Mouse (Mus musculus) neural tube, embryonic 14.5 days (tissue): ENCODE measurements at regions not wholly inside any gene's neighbourhood (a gene's known extent, or its start where the extent isn't known, plus 50 kb on each side); places are given as distances from the start of the nearest gene placed in this dataset.

Experiments used
- ATAC-seq: fragments of 200-750 bp; cut with Nextera tagmentation; 2 replicates; pipeline ENCODE4 v1.8.0; 2017; ENCODE audit warnings: low read depth, mild to moderate bottlenecking, moderate TSS enrichment, moderate library complexity
- H3K27ac ChIP-seq: fragments of 300-500 bp; sonication (generic); 2 replicates; pipeline ENCODE4 v1.5.1; 2014; ENCODE audit warnings: low read depth, mild to moderate bottlenecking, control low read depth, low read length, moderate library complexity, mixed read lengths
- H3K27me3 ChIP-seq: fragments of 300-500 bp; sonication (generic); 2 replicates; pipeline ENCODE4 v1.6.1; 2014; ENCODE audit warnings: low read length; ENCODE audit not compliant: control insufficient read depth, insufficient read depth
- H3K36me3 ChIP-seq: fragments of 300-500 bp; sonication (generic); 2 replicates; pipeline ENCODE4 v1.6.1; 2014; ENCODE audit warnings: low read length, mixed read lengths; ENCODE audit not compliant: control insufficient read depth, insufficient read depth
- H3K4me1 ChIP-seq: fragments of 300-500 bp; sonication (generic); 2 replicates; pipeline ENCODE4 v1.6.1; 2014; ENCODE audit warnings: low read length; ENCODE audit not compliant: control insufficient read depth, insufficient read depth
- H3K4me2 ChIP-seq: fragments of 300-500 bp; sonication (generic); 2 replicates; pipeline ENCODE4 v1.6.1; 2014; ENCODE audit warnings: mild to moderate bottlenecking, low read depth, low read length, control low read depth
- H3K4me3 ChIP-seq: fragments of 300-500 bp; sonication (generic); 2 replicates; pipeline ENCODE4 v1.5.1; 2014; ENCODE audit warnings: low read depth, low read length, control low read depth, mixed read lengths
- H3K9ac ChIP-seq: fragments of 300-500 bp; sonication (generic); replicated peaks from 2 replicates; pipeline ENCODE4 v1.6.1; 2014; ENCODE audit warnings: low read depth, mild to moderate bottlenecking, control low read depth, low read length, mixed read lengths
- H3K9me3 ChIP-seq: fragments of 300-500 bp; sonication (generic); 2 replicates; pipeline ENCODE4 v1.6.1; 2016; ENCODE audit warnings: low read length; ENCODE audit not compliant: control insufficient read depth
- WGBS: fragments of 180-500 bp; shearing (Covaris S2); extraction: QIAGEN DNeasy Blood & Tissue Kit; methylation state at CpG from one replicate; pipeline ENCODE4 v1.1.7; 2014; 5-methylcytosine and 5-hydroxymethylcytosine counted together

DNA sequence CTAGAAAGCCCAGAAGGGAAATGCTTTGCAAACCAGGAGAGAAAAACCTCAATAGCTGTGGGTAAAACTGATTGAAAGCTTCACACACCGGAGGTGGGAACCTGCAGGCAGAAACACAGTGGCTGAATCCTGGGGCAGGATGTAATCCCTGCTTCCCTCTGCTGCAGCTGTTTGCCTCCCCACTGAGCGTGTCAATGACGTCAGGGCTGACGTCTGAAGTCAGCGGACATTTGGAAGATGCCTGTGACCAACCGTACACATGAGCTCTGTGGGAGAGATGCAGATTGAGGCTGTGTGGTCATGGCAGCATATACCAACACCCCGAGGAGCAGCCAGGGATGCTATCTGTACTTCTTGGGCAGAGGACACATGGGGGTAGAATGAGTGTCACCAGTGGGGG lies 151.5 kb upstream of the Atp6ap2 start:
- Histone ChIP-seq H3K9me3 (no peaks in the 10 kb centered on the region), H3K4me3 (no peak overlapping the region), H3K4me2 (no peak overlapping the region), H3K4me1 (no peaks in the 10 kb centered on the region), H3K9ac (no peak overlapping the region), H3K27ac (no peak overlapping the region), H3K27me3 (no peaks in the 10 kb centered on the region), H3K36me3 (no peaks in the 10 kb centered on the region)
- ATAC-seq = no peak
- 44% methylated on average over 7 of the region's 7 CpGs for WGBS

DNA sequence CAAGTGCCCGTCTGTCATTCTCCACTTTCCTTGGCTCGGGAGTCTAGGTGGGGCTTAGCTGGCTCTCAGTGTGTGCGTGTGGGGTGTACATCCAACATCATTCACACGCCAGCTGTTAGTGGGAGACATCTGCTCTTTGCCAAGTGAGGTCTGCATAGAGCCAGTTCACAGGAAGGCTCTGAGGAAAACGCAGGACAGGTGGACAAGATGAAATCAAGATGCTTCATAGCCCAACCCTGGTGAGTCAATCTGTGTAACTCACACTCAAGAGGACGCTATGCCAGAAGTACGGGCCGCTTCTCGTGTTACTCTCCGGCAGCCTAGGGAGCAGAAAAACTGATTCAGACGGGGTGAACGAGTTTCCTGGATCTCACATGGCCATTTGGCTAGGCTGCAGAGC lies 148.2 kb upstream of the Atp6ap2 start:
- Histone ChIP-seq H3K4me2 (no peak overlapping the region), H3K4me1 (no peaks in the 10 kb centered on the region), H3K27me3 (no peaks in the 10 kb centered on the region), H3K9me3 (no peaks in the 10 kb centered on the region), H3K27ac (no peak overlapping the region), H3K36me3 (no peaks in the 10 kb centered on the region), H3K4me3 (no peak overlapping the region), H3K9ac (no peak overlapping the region)
- no peak for ATAC-seq
- WGBS = 79% methylated on average over 12 of the region's 12 CpGs

DNA sequence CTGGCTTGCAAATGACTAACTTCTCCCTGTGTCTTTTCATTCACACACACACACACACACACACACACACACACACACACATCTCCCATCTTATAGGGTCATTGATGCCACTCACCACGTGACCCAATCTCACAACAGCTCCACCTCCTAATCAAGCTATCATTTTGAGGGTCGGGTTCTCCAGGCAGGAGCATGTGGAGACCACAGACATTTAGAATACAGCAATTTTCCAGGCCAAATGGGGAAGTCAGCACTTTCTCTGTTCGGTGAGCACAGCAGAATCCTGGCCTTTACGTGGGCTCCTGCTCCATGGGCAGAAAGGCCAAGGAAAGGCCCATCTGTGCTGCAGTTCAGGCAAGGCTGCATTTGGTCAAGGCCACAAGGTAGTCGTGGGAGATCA lies 143.8 kb upstream of the Atp6ap2 start:
- Histone ChIP-seq H3K4me1 (no peaks in the 10 kb centered on the region), H3K36me3 (no peaks in the 10 kb centered on the region)
- no peak for ATAC-seq

DNA sequence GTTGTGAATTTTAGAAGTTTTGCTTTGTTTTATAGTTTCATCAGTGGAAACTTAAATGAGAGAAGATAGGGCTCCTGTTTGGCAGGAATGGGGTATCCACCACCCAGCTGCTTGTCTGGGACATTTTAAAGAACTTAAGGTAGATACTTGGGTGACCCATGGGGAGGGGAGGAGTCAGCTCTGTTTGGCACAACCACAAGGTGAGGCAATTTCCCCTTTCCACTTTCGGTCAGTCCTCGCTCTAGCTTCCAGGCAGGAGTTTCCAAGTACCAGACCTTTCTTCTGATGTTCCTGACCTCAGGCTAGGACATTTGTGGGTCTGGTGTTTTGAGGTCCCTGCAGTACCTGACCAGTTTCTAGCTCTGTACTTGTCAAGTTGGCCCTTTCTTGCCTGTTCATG lies 142.5 kb upstream of the Atp6ap2 start:
- no peaks in the 10 kb centered on the region for H3K27me3 ChIP-seq
- ATAC-seq = no peak
- no peak overlapping the region for H3K9ac ChIP-seq
- no peaks in the 10 kb centered on the region for H3K36me3 ChIP-seq
- H3K4me3 ChIP-seq = no peak overlapping the region
- no peaks in the 10 kb centered on the region for H3K4me1 ChIP-seq
- 87% methylated on average over 2 of the region's 2 CpGs for WGBS
- no peak overlapping the region for H3K27ac ChIP-seq
- H3K4me2 ChIP-seq = no peak overlapping the region
- H3K9me3 ChIP-seq = no peaks in the 10 kb centered on the region

More for the DNA sequence above, 143.8 kb upstream of the Atp6ap2 start:
- Histone ChIP-seq H3K27me3 (no peaks in the 10 kb centered on the region), H3K4me2 (no peak overlapping the region), H3K4me3 (no peak overlapping the region), H3K9me3 (no peaks in the 10 kb centered on the region), H3K27ac (no peak overlapping the region), H3K9ac (no peak overlapping the region)
- 78% methylated on average over 5 of the region's 5 CpGs for whole genome bisulfite sequencing

DNA sequence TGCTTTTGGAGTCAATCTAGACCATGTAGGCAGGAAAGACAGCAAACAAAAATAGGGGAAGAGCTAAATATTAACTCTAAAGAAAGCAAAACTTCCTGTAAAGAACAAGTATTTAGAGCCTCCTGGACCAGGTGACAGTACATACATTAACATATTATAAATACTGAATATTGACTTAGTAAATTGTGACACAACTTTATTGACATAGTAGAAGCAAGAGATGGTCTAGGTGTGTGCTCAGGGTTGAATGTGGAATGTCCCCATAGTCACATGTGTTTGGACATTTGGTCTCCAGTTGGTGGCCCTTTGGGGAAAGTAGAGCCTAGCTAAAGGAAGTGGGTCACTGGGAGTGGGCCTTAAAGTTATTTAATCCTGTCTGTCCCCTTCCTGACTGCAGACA lies 139.6 kb upstream of the Atp6ap2 start:
- ATAC-seq = no peak
- Histone ChIP-seq H3K9me3 (no peaks in the 10 kb centered on the region), H3K4me1 (no peaks in the 10 kb centered on the region), H3K9ac (no peak overlapping the region), H3K27me3 (no peaks in the 10 kb centered on the region), H3K4me3 (no peak overlapping the region), H3K27ac (no peak overlapping the region), H3K4me2 (no peak overlapping the region), H3K36me3 (no peaks in the 10 kb centered on the region)

DNA sequence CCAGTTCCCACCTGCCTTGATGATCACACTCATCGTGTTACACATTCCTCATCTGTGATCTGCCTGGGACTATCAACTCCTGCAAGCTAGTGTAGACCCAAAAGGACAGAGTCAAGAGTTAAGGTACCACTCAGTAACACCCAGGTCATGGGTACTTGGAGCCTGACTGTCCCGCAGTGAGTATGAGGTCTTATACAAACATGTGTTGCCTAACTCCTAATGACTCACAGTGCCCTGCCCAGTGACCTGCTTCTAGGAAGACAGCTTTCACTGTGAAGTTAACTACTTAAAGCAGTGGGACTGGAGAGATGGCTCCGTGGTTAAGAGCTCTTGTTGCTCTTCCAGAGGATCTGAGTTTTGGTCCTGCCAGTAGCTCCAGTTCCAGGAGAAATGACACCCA lies 137.9 kb upstream of the Atp6ap2 start:
- Histone ChIP-seq H3K27ac (no peak overlapping the region), H3K9me3 (no peaks in the 10 kb centered on the region), H3K27me3 (no peaks in the 10 kb centered on the region), H3K36me3 (no peaks in the 10 kb centered on the region), H3K4me1 (no peaks in the 10 kb centered on the region), H3K4me3 (no peak overlapping the region), H3K4me2 (no peak overlapping the region), H3K9ac (no peak overlapping the region)
- no peak for ATAC-seq
- 79% methylated on average over 3 of the region's 3 CpGs for WGBS

DNA sequence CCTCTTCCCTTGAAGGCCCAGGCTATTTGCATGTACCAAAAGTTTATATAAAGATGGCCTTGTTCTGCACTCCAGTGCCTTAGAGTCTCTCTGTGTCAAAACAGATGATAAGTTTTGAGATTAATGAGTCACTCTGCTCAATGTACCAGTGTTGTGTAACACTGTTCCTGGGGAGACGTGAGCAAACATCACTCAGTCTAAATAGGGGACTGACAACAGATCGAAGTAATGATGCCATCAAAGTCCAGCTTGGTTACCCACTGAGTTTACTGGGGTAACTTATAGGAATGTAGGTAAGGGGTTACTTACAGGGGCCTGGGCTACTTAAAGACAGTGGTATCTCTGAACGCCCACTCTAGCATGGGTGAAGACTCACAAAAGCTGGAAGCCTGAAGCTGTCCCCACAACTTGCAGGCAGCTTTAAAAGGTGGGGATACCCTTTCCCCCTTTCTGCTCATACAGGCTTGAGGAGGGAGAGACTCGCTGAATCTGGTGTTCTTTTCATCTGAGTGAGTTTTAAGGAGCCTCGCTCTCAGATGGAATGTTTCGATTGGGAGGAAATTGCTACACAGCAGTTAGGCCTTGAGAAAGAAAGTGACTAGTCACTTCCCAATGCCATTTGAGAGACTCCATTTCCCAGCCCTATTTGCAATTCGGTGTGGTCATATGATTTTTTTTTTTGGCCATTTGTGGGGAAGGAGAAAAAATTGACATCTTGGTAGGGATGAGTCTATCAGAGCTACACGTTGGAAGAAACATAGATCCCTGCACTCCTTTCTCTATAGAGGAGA lies 134.4 kb upstream of the Atp6ap2 start:
- no peaks in the 10 kb centered on the region for H3K9me3 ChIP-seq
- H3K27ac ChIP-seq = no peak overlapping the region
- H3K27me3 ChIP-seq = no peaks in the 10 kb centered on the region
- H3K4me1 ChIP-seq = no peaks in the 10 kb centered on the region
- no peak for ATAC-seq
- no peaks in the 10 kb centered on the region for H3K36me3 ChIP-seq
- H3K9ac ChIP-seq = no peak overlapping the region
- WGBS = 90% methylated on average over 8 of the region's 8 CpGs
- H3K4me2 ChIP-seq = no peak overlapping the region
- no peak overlapping the region for H3K4me3 ChIP-seq

DNA sequence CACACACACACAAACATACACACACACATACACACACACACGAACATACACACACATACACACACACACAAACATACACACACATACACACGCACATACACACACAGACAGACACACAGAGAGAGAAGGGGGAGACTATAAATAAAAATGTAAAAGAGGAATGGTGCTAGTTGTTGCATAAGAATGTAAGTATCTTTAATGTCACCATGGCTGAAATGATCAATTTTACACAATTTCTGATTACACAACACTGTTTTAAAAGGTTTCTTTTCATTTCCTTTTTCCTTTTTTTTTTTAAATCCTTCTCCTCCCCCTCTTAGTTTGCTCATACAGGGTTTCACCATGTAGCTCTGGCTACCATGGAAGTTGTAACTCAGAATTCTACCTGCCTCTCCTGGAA lies 125.9 kb upstream of the Atp6ap2 start:
- no peak overlapping the region for H3K9ac ChIP-seq
- no peaks in the 10 kb centered on the region for H3K27me3 ChIP-seq
- H3K9me3 ChIP-seq = no peaks in the 10 kb centered on the region
- no peak for ATAC-seq
- 93% methylated on average over 2 of the region's 2 CpGs for WGBS
- no peaks in the 10 kb centered on the region for H3K4me1 ChIP-seq
- H3K4me3 ChIP-seq = no peak overlapping the region
- no peak overlapping the region for H3K4me2 ChIP-seq
- H3K36me3 ChIP-seq = no peaks in the 10 kb centered on the region
- H3K27ac ChIP-seq = no peak overlapping the region

DNA sequence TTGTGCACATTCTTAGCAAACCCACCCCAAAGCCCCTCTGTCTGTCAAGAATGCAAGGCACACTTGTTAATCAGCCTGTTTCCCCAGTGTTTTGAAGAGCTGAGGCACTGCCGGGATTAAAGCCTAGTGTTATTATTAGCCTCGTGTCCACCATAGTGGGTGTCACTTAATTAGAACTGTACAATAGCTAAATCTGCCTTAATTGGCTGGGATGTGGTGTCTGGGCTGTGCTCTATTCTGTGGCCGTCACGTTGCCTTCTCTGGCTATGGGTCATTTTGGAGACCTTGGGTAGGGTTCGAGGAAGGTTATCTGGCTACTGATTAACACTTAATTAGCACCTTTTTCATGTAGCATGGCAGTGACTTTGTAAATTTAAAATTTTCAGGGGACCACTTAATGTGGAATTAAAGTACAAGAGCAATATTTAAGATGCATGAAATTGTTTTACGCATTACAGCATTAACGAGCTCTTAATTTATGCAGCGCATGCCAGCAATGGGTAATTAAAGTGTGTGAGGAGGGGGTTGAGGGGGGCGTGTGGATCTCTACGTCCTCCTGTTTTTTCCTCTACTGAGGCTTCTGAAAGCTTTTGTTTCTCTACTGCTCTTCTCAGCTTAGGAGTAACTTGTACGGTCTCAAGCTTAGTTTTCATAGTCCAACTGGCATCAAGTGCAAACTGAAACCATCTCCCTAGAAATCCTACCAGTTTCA lies 124.5 kb upstream of the Atp6ap2 start:
- Histone ChIP-seq H3K4me2 (no peak overlapping the region), H3K27ac (no peak overlapping the region), H3K4me1 (no peaks in the 10 kb centered on the region), H3K9me3 (no peaks in the 10 kb centered on the region), H3K4me3 (no peak overlapping the region), H3K9ac (no peak overlapping the region), H3K36me3 (no peaks in the 10 kb centered on the region), H3K27me3 (no peaks in the 10 kb centered on the region)
- no peak for ATAC-seq
- 43% methylated on average over 11 of the region's 11 CpGs for WGBS
